Mouse (Mus musculus) MEL (cell line): ENCODE data around the gene Col24a1. TPM values are rescaled to one million over a fixed set of nuclear protein-coding genes. Genes with fewer than 3 reads are reported as not detected.
"Not testable (repeated sequence)": the region's sequence is repeated elsewhere in the genome, so short reads cannot be mapped to it uniquely, and the experiment has no call there.

Source experiments
- DNase-seq: peaks from one replicate; pipeline ENCODE4 v3.0.0; 2011; ENCODE audit warnings: low read depth, low spot score
- H3K27ac ChIP-seq: 2 replicates; pipeline ENCODE4 v1.5.1; 2012; ENCODE audit warnings: low read depth, mild to moderate bottlenecking, control low read depth, low read length, moderate library complexity; ENCODE audit not compliant: control insufficient read depth
- H3K27me3 ChIP-seq, 2 experiments: fragments of 150-350 bp in 1 of 2; sonication (generic) in 1 of 2; 2 replicates each; pipeline ENCODE4 v1.6.1; 2012; ENCODE audit warnings: low read length in 2 of 2, mild to moderate bottlenecking in 2 of 2, improper control_type of control experiment in 1 of 2, moderate library complexity in 1 of 2; ENCODE audit not compliant: insufficient read depth in 2 of 2, control insufficient read depth in 1 of 2
- H3K36me3 ChIP-seq, 2 experiments: 2 replicates each; pipeline ENCODE4 v1.6.1; 2012 to 2014; ENCODE audit warnings: low read length in 2 of 2, improper control_type of control experiment in 1 of 2, inconsistent platforms in 1 of 2, mild to moderate bottlenecking in 1 of 2; ENCODE audit not compliant: insufficient read depth in 2 of 2, control insufficient read depth in 1 of 2
- H3K4me1 ChIP-seq, 2 experiments: fragments of 150-350 bp in 1 of 2; sonication (generic) in 1 of 2; 2 replicates each; pipeline ENCODE4 v1.6.1; 2012; ENCODE audit warnings: low read length in 2 of 2, improper control_type of control experiment in 1 of 2, mild to moderate bottlenecking in 1 of 2; ENCODE audit not compliant: insufficient read depth in 2 of 2, control insufficient read depth in 1 of 2
- H3K4me3 ChIP-seq, 2 experiments: fragments of 150-350 bp in 1 of 2; sonication (generic) in 1 of 2; 2 replicates each; pipeline ENCODE4 v1.5.1; 2012; ENCODE audit warnings: low read depth in 2 of 2, low read length in 2 of 2, mild to moderate bottlenecking in 2 of 2, moderate library complexity in 2 of 2, control low read depth in 1 of 2, improper control_type of control experiment in 1 of 2; ENCODE audit not compliant: control insufficient read depth in 1 of 2, insufficient read depth in 1 of 2
- H3K79me2 ChIP-seq: 2 replicates; pipeline ENCODE4 v1.6.1; 2012; ENCODE audit warnings: mild to moderate bottlenecking, low read length, moderate library complexity; ENCODE audit not compliant: control insufficient read depth, poor library complexity, insufficient read depth
- H3K9ac ChIP-seq: 2 replicates; pipeline ENCODE4 v1.6.1; 2012; ENCODE audit warnings: low read depth, mild to moderate bottlenecking, control low read depth, low read length, moderate library complexity; ENCODE audit not compliant: control insufficient read depth, poor library complexity, severe bottlenecking
- H3K9me3 ChIP-seq: fragments of 150-350 bp; sonication (generic); replicated peaks from 2 replicates; pipeline ENCODE4 v1.6.1; 2012; ENCODE audit warnings: mild to moderate bottlenecking, low read length, improper control_type of control experiment, moderate library complexity; ENCODE audit not compliant: insufficient read depth
- CTCF ChIP-seq, 3 experiments: IDR thresholded peaks in 2 of 3; conservative IDR thresholded peaks in 1 of 3; 2 replicates each; pipeline ENCODE4 v1.5.1; 2011 to 2012; ENCODE audit warnings: low read length in 3 of 3, low read depth in 2 of 3, mild to moderate bottlenecking in 2 of 3, improper control_type of control experiment in 1 of 3, inconsistent platforms in 1 of 3, mixed read lengths in 1 of 3, moderate library complexity in 1 of 3; ENCODE audit not compliant: control insufficient read depth in 1 of 3, insufficient read depth in 1 of 3, poor library complexity in 1 of 3, severe bottlenecking in 1 of 3
- E2F4 ChIP-seq: IDR thresholded peaks from 2 replicates; pipeline ENCODE4 v1.6.1; 2011; ENCODE audit warnings: low read depth, low read length, improper control_type of control experiment, borderline replicate concordance
- MAZ ChIP-seq: IDR thresholded peaks from 2 replicates; pipeline ENCODE4 v1.6.1; 2012; ENCODE audit warnings: low read depth, mild to moderate bottlenecking, inconsistent platforms, low read length, improper control_type of control experiment
- RAD21 ChIP-seq: IDR thresholded peaks from 2 replicates; pipeline ENCODE4 v1.6.1; 2011; ENCODE audit warnings: mild to moderate bottlenecking, low read depth, low read length, improper control_type of control experiment
- SIN3A ChIP-seq: IDR thresholded peaks from 2 replicates; pipeline ENCODE4 v1.6.1; 2012; ENCODE audit warnings: low read length, improper control_type of control experiment, inconsistent platforms
- SMC3 ChIP-seq: IDR thresholded peaks from 2 replicates; pipeline ENCODE4 v1.6.1; 2011; ENCODE audit warnings: low read depth, low read length, improper control_type of control experiment
- UBTF ChIP-seq: IDR thresholded peaks from 2 replicates; pipeline ENCODE4 v1.6.1; 2012; ENCODE audit warnings: low read depth, mild to moderate bottlenecking, inconsistent platforms, low read length, improper control_type of control experiment, moderate library complexity, borderline replicate concordance; ENCODE audit not compliant: insufficient read depth
- USF1 ChIP-seq: IDR thresholded peaks from 2 replicates; pipeline ENCODE4 v1.6.1; 2014; ENCODE audit warnings: low read depth, mild to moderate bottlenecking, inconsistent platforms, low read length, improper control_type of control experiment, moderate library complexity
- polyA plus RNA-seq, 2 experiments: library from polyadenylated mRNA; stranded (reverse) in 1 of 2; unstranded in 1 of 2; fragments of >175 nt in 1 of 2; fragments of >200 nt in 1 of 2; gene quantifications; 2 replicates each; pipeline versions ENCODE4 v1.2.1 to v1.2.4; 2012; ENCODE audit warnings: low replicate concordance in 2 of 2, low read depth in 1 of 2; ENCODE audit not compliant: insufficient read length in 2 of 2, insufficient read depth in 1 of 2, missing spikeins in 1 of 2
- total RNA-seq: library from RNA; depleted of rRNA; stranded (reverse); fragments of 300-350 nt; gene quantifications from 2 replicates; pipeline ENCODE4 v1.2.3, GENCODE M21; 2012

Col24a1 gene
- total and polyA plus RNA-seq, 3 experiments, result not detected

- DNase-seq, result no peak
- Histone ChIP-seq H3K27ac (no peak overlapping the region), H3K79me2 (no peaks in the 10 kb centered on the region), H3K4me3 (no peak overlapping the region; a peak in 1 of 4 replicates), H3K4me1 (no peaks in the 10 kb centered on the region), H3K9me3 (no peaks in the 10 kb centered on the region), H3K27me3 (no peaks in the 10 kb centered on the region), H3K9ac (no peak overlapping the region), H3K36me3 (no peaks in the 10 kb centered on the region)
- no peak for TF ChIP-seq SIN3A
- TF ChIP-seq UBTF, result no peak
These were observed 148.7 kb downstream of the Col24a1 start for GRCm38 (mm10) chr3:145440993-145441392.

- no peak for TF ChIP-seq E2F4
- TF ChIP-seq RAD21, result peak; percentile 4; the same call in 1 of the 2 replicates
- TF ChIP-seq SMC3, result peak; percentile 30; the same call in 1 of the 2 replicates
- TF ChIP-seq CTCF (IDR thresholded peaks at IDR 0.05 in 2 of 3, conservative IDR thresholded peaks at IDR 0.05 in 1 of 3; ENCODE audit: control insufficient read depth in 1 of 3, insufficient read depth in 1 of 3, low read depth in 2 of 3, low read length in 3 of 3, poor library complexity in 1 of 3, severe bottlenecking in 1 of 3), result peak in 2 of 3 experiments; percentile 13 to 39; a peak in 2 of 6 replicates
- no peaks in the 10 kb centered on the region for H3K4me1 ChIP-seq
- no peaks in the 10 kb centered on the region for H3K79me2 ChIP-seq
- no peak overlapping the region for H3K4me3 ChIP-seq
- no peaks in the 10 kb centered on the region for H3K36me3 ChIP-seq
- no peaks in the 10 kb centered on the region for H3K27me3 ChIP-seq
- H3K9me3 ChIP-seq, result no peaks in the 10 kb centered on the region
- no peak overlapping the region for H3K27ac ChIP-seq
- DNase-seq, result peak; percentile 40
- no peak overlapping the region for H3K9ac ChIP-seq
These were observed 150.0 kb downstream of the Col24a1 start for GRCm38 (mm10) chr3:145442268-145442667.

GRCm38 (mm10) chr3:145443167-145443566 lies 150.9 kb downstream of the Col24a1 start:
- H3K27me3 ChIP-seq, H3K9ac ChIP-seq, H3K27ac ChIP-seq, H3K9me3 ChIP-seq, DNase-seq, H3K4me1 ChIP-seq, H3K36me3 ChIP-seq, H3K79me2 ChIP-seq, H3K4me3 ChIP-seq: not testable (repeated sequence)

- Histone ChIP-seq H3K4me3 (no peak overlapping the region), H3K36me3 (no peaks in the 10 kb centered on the region), H3K79me2 (no peaks in the 10 kb centered on the region), H3K4me1 (no peaks in the 10 kb centered on the region), H3K9me3 (no peaks in the 10 kb centered on the region), H3K9ac (no peak overlapping the region), H3K27me3 (no peaks in the 10 kb centered on the region; a peak in 1 of 4 replicates), H3K27ac (no peak overlapping the region)
- TF ChIP-seq MAZ (no peak), USF1 (peak; percentile 55; the same call in 1 of the 2 replicates)
- no peak for DNase-seq
These were observed 164.8 kb downstream of the Col24a1 start for GRCm38 (mm10) chr3:145457039-145457438.
